In the genomic region with DNA sequence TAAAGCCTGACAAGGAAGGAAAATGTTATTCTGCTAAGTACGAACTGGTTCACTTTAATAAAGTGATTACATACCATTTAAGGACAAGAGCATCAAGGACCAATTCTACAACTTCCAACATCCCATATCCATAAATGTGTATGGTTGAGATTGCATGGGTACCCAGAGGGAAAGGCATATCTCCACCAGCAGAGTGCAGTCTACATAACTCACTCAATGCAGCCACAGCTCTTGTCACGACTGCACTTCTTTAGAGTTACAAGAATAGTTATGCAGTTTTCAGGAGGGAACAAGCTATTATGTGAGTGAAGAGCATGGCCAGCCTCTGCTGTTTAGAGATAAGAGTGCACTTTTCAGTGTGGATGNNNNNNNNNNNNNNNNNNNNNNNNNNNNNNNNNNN, we compare ENCODE assay signal across 17 mouse cellular contexts.
A peak's percentile ranks its signal among the peaks of the same experiment; 100 is the strongest.
DNase-seq lines count a peak whose midpoint lies in the region; ATAC-seq and TF ChIP-seq lines count a peak whose summit lies in the region.
"Had no signal": no experiment of that assay in that cellular context is flagged by ENCODE, and none has a peak within 500 bp of the region (broad histone marks: within the 10 kb centered on the region; RNA-seq: fewer than 3 reads in every experiment).

No protein-coding gene starts in this region.

- TF ChIP-seq CTCF in intestine, postnatal 0 days (IDR thresholded peaks at IDR 0.05; ENCODE audit: low read depth): peak; percentile 58

- H3K4me2 ChIP-seq in intestine, postnatal 0 days (replicated peaks; ENCODE audit: low read depth): no peak overlapping the region
- no peak overlapping the region for H3K4me2 ChIP-seq in intestine, embryonic 16.5 days (ENCODE audit: low read depth, low read length)
- H3K4me2 ChIP-seq: embryonic facial prominence, embryonic 13.5 days; heart, embryonic 11.5 days had no signal

- no peaks in the 10 kb centered on the region for H3K36me3 ChIP-seq in intestine, postnatal 0 days (ENCODE audit: control insufficient read depth, insufficient read depth)
- no peaks in the 10 kb centered on the region for H3K36me3 ChIP-seq in intestine, embryonic 16.5 days (ENCODE audit: control insufficient read depth, insufficient read depth, low read length)
- H3K36me3 ChIP-seq: embryonic facial prominence, embryonic 13.5 days; G1E had no signal

- peak; percentile 2 for DNase-seq in left cerebral cortex, adult 11 months (ENCODE audit: low spot score)
- DNase-seq in left cerebral cortex, postnatal 4 days: no peak
- DNase-seq in NIH3T3 (ENCODE audit: low read depth) (peak; percentile 15), ZHBTc4 (ENCODE audit: low read depth, low spot score) (peak; percentile 1), MN1 (ENCODE audit: low spot score) (no peak)
- DNase-seq: adrenal gland, postnatal 14 days; cerebellum, adult 2 months; gastrocnemius, postnatal 25 days; heart, postnatal 36 days; layer of hippocampus, postnatal 36 days; thymus, postnatal 25 days had no signal

- no peaks in the 10 kb centered on the region for H3K9me3 ChIP-seq in intestine, postnatal 0 days (ENCODE audit: control insufficient read depth)
- no peaks in the 10 kb centered on the region for H3K9me3 ChIP-seq in intestine, embryonic 16.5 days (ENCODE audit: control insufficient read depth, low read length)
- H3K9me3 ChIP-seq: embryonic facial prominence, embryonic 13.5 days; G1E had no signal

- no peak overlapping the region for H3K9ac ChIP-seq in intestine, postnatal 0 days (ENCODE audit: low read depth, low read length)
- H3K9ac ChIP-seq in intestine, embryonic 16.5 days (ENCODE audit: low read depth, low read length): no peak overlapping the region
- H3K9ac ChIP-seq: embryonic facial prominence, embryonic 13.5 days had no signal

- H3K4me1 ChIP-seq in intestine, postnatal 0 days (replicated peaks; ENCODE audit: control insufficient read depth, insufficient read depth, low read length): no peaks in the 10 kb centered on the region
- no peaks in the 10 kb centered on the region for H3K4me1 ChIP-seq in intestine, embryonic 16.5 days (ENCODE audit: control insufficient read depth, insufficient read depth, low read length)
- H3K4me1 ChIP-seq: embryonic facial prominence, embryonic 13.5 days had no signal

- no peak overlapping the region for H3K27ac ChIP-seq in intestine, postnatal 0 days (ENCODE audit: low read depth, low read length)
- H3K27ac ChIP-seq in intestine, embryonic 16.5 days (ENCODE audit: low read length): no peak overlapping the region
- H3K27ac ChIP-seq: embryonic facial prominence, embryonic 13.5 days had no signal

- 75% methylated on average over 2 of the region's 2 CpGs for WGBS in intestine, postnatal 0 days
- WGBS in intestine, embryonic 16.5 days: 58% methylated on average over 2 of the region's 2 CpGs

- no peak for ATAC-seq in intestine, postnatal 0 days
- ATAC-seq in intestine, embryonic 16.5 days: no peak
- ATAC-seq: hindbrain, embryonic 16.5 days had no signal

- H3K27me3 ChIP-seq in intestine, postnatal 0 days (replicated peaks; ENCODE audit: control insufficient read depth, insufficient read depth, low read length): no peaks in the 10 kb centered on the region
- no peaks in the 10 kb centered on the region for H3K27me3 ChIP-seq in intestine, embryonic 16.5 days (replicated peaks; ENCODE audit: control insufficient read depth, insufficient read depth, low read length)
- H3K27me3 ChIP-seq: embryonic facial prominence, embryonic 13.5 days had no signal

- no peak overlapping the region for H3K4me3 ChIP-seq in intestine, postnatal 0 days (ENCODE audit: low read depth, low read length)
- H3K4me3 ChIP-seq in intestine, embryonic 16.5 days (ENCODE audit: low read length): no peak overlapping the region
- H3K4me3 ChIP-seq: embryonic facial prominence, embryonic 13.5 days had no signal

- intact Hi-C loops in left cerebral cortex, postnatal 4 days (cut with DNase I): no loop called here

Comparison
In these comparisons a context has a peak if more than half of its experiments do, and no peak if none do; other contexts are left out.
1. DNase-seq: peak in left cerebral cortex, adult 11 months (single experiment), NIH3T3 (single experiment) and ZHBTc4 (single experiment); none in left cerebral cortex, postnatal 4 days (single experiment) and MN1 (single experiment).